Mouse (Mus musculus) gastrocnemius, adult 2 months (tissue): Measurements from ENCODE around the gene Khdc3. TPM values are rescaled to one million over a fixed set of nuclear protein-coding genes. Genes with fewer than 3 reads are reported as not detected.
"Not testable (repeated sequence)": the region's sequence is repeated elsewhere in the genome, so short reads cannot be mapped to it uniquely, and the experiment has no call there.

Source experiments
- DNase-seq: peaks from one replicate; pipeline ENCODE4 v3.0.0; 2022
- H3K27ac ChIP-seq: fragments of 200-600 bp; 2 replicates; pipeline ENCODE4 v1.8.1; 2022; ENCODE audit warnings: mild to moderate bottlenecking
- H3K4me3 ChIP-seq: fragments of 200-600 bp; 2 replicates; pipeline ENCODE4 v1.8.1; 2022; ENCODE audit warnings: mild to moderate bottlenecking, moderate library complexity
- CTCF ChIP-seq: fragments of 200-600 bp; IDR thresholded peaks from 2 replicates; pipeline ENCODE4 v1.8.1; 2022; ENCODE audit warnings: antibody characterized with exemption, mild to moderate bottlenecking, moderate library complexity
- intact Hi-C: fragments of 180-260 bp; cut with DNase I; formaldehyde crosslinking; loops from one replicate; pipeline ENCODE4 v1.15.1; 2025
- long read RNA-seq, 2 experiments: library from polyadenylated mRNA; stranded (forward); transcript quantifications; one replicate each; pipeline ENCODE4 v2.0.0; 2021
- total RNA-seq, 2 experiments: library from RNA; stranded (reverse); gene quantifications; 2 replicates each; pipeline ENCODE4 v1.2.3; 2021

The Khdc3 gene
- not detected for total RNA-seq
- long read RNA-seq, experiment 1, result 0 reads
- long read RNA-seq, experiment 2, result 0 reads

- Histone ChIP-seq H3K27ac (no peak within 1 kb of the TSS), H3K4me3 (no peak within 1 kb of the TSS)
- no peak for TF ChIP-seq CTCF
- no peak for DNase-seq
- intact Hi-C loops, result no loop called here
Measured at GRCm38 (mm10) chr9:73101536-73101935, at the start of gene Khdc3. Gene Khdc3 (plus strand): TSS chr9:73101836.

GRCm38 (mm10) chr9:73055441-73055911 is 46.2 kb upstream of the Khdc3 start:
- no peak for DNase-seq
- intact Hi-C loops, result no loop called here
- Histone ChIP-seq H3K4me3 (no peak overlapping the region; the same call in 1 of the 2 replicates), H3K27ac (peak overlapping the region; percentile 70)
- no peak for TF ChIP-seq CTCF

- intact Hi-C loops, result no loop called here
- no peak for DNase-seq
- Histone ChIP-seq H3K27ac (no peak overlapping the region), H3K4me3 (no peak overlapping the region)
- TF ChIP-seq CTCF, result no peak
Measured at GRCm38 (mm10) chr9:73059224-73059623, 42.4 kb upstream of the Khdc3 start.

GRCm38 (mm10) chr9:73063621-73064290 is 37.9 kb upstream of the Khdc3 start:
- Histone ChIP-seq H3K4me3 (no peak overlapping the region), H3K27ac (no peak overlapping the region)
- DNase-seq, result no peak
- intact Hi-C loops, result no loop called here
- TF ChIP-seq CTCF, result no peak

GRCm38 (mm10) chr9:73067086-73067485 is 34.5 kb upstream of the Khdc3 start:
- no peak for DNase-seq
- no peak for TF ChIP-seq CTCF
- intact Hi-C loops, result no loop called here
- Histone ChIP-seq H3K4me3 (peak overlapping the region; percentile 35; the same call in 1 of the 2 replicates), H3K27ac (no peak overlapping the region)

- DNase-seq, result no peak
- intact Hi-C loops, result no loop called here
- Histone ChIP-seq H3K4me3 (no peak overlapping the region), H3K27ac (peak overlapping the region; percentile 48)
- TF ChIP-seq CTCF, result no peak
Measured at GRCm38 (mm10) chr9:73068230-73068679, 33.4 kb upstream of the Khdc3 start.

- intact Hi-C loops, result no loop called here
- Histone ChIP-seq H3K27ac (peak overlapping the region; percentile 48), H3K4me3 (no peak overlapping the region)
- no peak for DNase-seq
- TF ChIP-seq CTCF, result no peak
Measured at GRCm38 (mm10) chr9:73068688-73069087, 32.9 kb upstream of the Khdc3 start.

GRCm38 (mm10) chr9:73070971-73071659 is 30.5 kb upstream of the Khdc3 start:
- no peak overlapping the region for H3K4me3 ChIP-seq
- TF ChIP-seq CTCF, result 0 out of 2 replicates have a peak, but pooled peaks have one; percentile 11
- no peak for DNase-seq
- intact Hi-C loops, result no loop called here
- peak overlapping the region; percentile 31; the same call in 1 of the 2 replicates for H3K27ac ChIP-seq

- TF ChIP-seq CTCF, result no peak
- intact Hi-C loops, result no loop called here
- H3K4me3 ChIP-seq, result no peak overlapping the region
- H3K27ac ChIP-seq, result no peak overlapping the region
- DNase-seq, result no peak
Measured at GRCm38 (mm10) chr9:73072426-73072825, 29.2 kb upstream of the Khdc3 start.

- intact Hi-C loops, result no loop called here
- TF ChIP-seq CTCF, result no peak
- H3K4me3 ChIP-seq, result no peak overlapping the region
- DNase-seq, result no peak
- H3K27ac ChIP-seq, result no peak overlapping the region
Measured at GRCm38 (mm10) chr9:73073169-73073568, 28.5 kb upstream of the Khdc3 start.

GRCm38 (mm10) chr9:73079349-73079748 is 22.3 kb upstream of the Khdc3 start:
- H3K27ac ChIP-seq, intact Hi-C loops: not testable (repeated sequence)

GRCm38 (mm10) chr9:73079801-73080325 is 21.8 kb upstream of the Khdc3 start:
- no peak for DNase-seq
- no peak for TF ChIP-seq CTCF
- intact Hi-C loops, result no loop called here
- no peak overlapping the region for H3K4me3 ChIP-seq
- H3K27ac ChIP-seq, result no peak overlapping the region

More at GRCm38 (mm10) chr9:73079349-73079748, 22.3 kb upstream of the Khdc3 start:
- DNase-seq, H3K4me3 ChIP-seq: not testable (repeated sequence)
